Mouse (Mus musculus): ENCODE data around the gene Erbin. TPM values are rescaled to one million over a fixed set of nuclear protein-coding genes. Genes with fewer than 3 reads are reported as not detected.

The Erbin gene
- polyA plus RNA-seq, 1 experiment from 2014 or later: 7.1 TPM

DNA sequence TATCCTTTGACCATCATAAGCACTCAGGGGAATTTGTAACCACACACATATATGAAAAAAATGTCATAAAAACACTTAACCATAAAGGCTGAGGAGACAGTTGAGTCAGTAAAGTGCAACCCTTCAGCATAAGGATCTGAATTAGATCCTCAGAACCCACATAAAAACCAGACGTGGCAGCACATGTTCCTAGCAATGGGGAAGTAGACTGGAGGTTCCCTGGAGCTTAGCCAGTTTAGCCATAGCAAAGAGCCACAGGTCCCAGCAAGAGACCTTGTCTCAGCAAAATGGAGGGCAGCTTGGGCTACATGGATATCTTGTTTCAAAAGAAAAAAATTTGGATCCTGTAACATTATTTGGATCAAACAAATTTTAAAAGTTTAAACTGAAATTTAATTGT is 20.3 kb downstream of the Erbin start:
- Histone ChIP-seq H3K27ac (replicated peaks) (no peak overlapping the region), H3K4me3 (no peak overlapping the region), H3K27me3 (no peaks in the 10 kb centered on the region), H3K9me3 (no peaks in the 10 kb centered on the region), H3K9ac (no peak overlapping the region), H3K4me1 (replicated peaks) (no peaks in the 10 kb centered on the region), H3K4me2 (no peak overlapping the region), H3K36me3 (no peaks in the 10 kb centered on the region; the same call in 1 of the 2 replicates)
- no peak for ATAC-seq (ENCODE audit: low FRiP score, low read depth)
- WGBS: 85% methylated on average over 1 of the region's 1 CpGs

DNA sequence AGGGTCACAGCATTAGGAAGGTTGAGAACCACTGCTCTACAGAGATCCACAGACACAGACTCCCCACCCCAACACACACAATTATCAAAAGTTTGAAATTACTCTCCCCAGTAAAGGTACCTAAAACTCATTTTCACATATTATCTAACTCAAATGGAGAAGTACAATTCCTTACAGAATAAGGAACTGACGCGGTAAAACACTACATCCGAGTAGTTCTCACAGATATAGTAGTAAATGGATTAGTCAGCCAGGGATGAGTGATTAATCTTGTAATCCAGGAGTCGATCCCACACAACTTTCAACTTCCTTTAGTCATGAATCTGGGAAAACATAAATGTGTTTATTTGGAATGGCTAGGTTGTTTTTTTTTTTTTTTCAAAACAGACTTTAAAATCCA is 22.7 kb downstream of the Erbin start:
- 91% methylated on average over 4 of the region's 4 CpGs for WGBS

DNA sequence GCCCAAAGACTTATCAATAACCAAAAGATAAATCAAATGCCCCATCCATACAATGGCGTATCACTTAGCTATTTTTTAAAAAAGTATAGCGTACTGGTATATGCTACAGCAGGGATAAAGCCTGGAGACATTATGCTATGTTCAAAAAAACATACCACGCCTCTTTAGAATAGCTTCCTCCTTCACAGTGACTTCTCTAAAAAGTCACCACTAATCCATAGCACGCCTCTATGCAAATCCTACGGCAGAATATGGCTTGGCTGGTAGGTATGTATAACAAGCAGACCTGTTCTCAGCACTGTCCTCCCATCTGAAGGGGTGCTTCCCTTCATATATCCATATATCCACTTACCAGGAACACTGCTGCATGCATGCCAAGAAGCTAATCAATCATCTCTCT is 27.2 kb downstream of the Erbin start:
- Histone ChIP-seq H3K27ac (replicated peaks) (no peak overlapping the region), H3K9me3 (no peaks in the 10 kb centered on the region), H3K4me1 (replicated peaks) (peaks cover 6% of the 10 kb centered on the region), H3K36me3 (no peaks in the 10 kb centered on the region; the same call in 1 of the 2 replicates), H3K4me2 (no peak overlapping the region), H3K4me3 (no peak overlapping the region), H3K9ac (no peak overlapping the region), H3K27me3 (no peaks in the 10 kb centered on the region)
- ATAC-seq (ENCODE audit: low FRiP score, low read depth): no peak
- WGBS: 92% methylated on average over 5 of the region's 5 CpGs

More for the DNA sequence above, 22.7 kb downstream of the Erbin start:
- Histone ChIP-seq H3K27me3 (no peaks in the 10 kb centered on the region), H3K4me3 (no peak overlapping the region), H3K9ac (no peak overlapping the region), H3K4me1 (replicated peaks) (no peaks in the 10 kb centered on the region), H3K4me2 (no peak overlapping the region), H3K27ac (replicated peaks) (no peak overlapping the region), H3K36me3 (no peaks in the 10 kb centered on the region; the same call in 1 of the 2 replicates), H3K9me3 (no peaks in the 10 kb centered on the region)
- ATAC-seq (ENCODE audit: low FRiP score, low read depth): no peak

DNA sequence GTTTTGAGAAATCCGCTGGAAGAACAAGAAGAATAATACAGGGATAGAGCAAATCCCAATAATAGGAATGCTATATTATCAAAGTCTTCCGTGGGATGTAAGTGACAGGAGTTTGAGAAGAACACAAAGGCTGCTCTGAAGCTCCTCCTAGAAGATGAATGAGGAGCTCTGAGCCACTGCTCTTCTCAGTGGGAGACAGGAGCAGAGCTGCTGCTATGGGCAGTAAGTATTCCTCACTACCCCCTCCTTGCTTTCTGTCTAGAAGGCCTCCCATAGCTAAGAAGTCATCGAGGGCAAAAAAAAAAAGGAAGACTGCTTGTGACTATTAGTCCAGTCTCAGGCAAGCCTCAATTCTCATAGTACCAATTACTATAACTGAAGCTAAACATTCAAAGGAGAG is 30.3 kb downstream of the Erbin start:
- Histone ChIP-seq H3K36me3 (no peaks in the 10 kb centered on the region), H3K4me3 (no peak overlapping the region), H3K27me3 (no peaks in the 10 kb centered on the region), H3K4me1 (replicated peaks) (peaks cover 6% of the 10 kb centered on the region), H3K27ac (replicated peaks) (no peak overlapping the region), H3K9ac (no peak overlapping the region), H3K9me3 (no peaks in the 10 kb centered on the region), H3K4me2 (no peak overlapping the region)
- ATAC-seq (ENCODE audit: low FRiP score, low read depth): no peak
- WGBS: 21% methylated on average over 3 of the region's 3 CpGs

DNA sequence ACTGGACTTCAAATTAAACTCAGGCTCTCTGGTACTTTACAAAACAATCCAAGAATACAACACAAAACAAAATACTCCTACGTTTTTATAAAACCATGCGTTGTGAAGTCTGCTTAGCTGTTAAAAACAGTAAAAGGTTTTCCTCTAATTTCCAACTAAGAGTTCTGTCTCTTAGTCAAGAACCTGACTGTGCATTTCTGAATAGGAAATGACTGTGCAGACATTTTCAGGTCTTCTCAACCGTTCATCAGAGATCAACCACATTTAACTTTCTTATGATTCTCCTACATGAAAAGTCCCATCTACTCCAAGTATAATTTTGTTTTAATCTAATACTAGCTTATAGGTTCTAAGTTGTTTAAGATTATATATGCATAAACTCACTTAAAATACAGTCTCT is 33.8 kb downstream of the Erbin start:
- Histone ChIP-seq H3K4me3 (no peak overlapping the region), H3K4me1 (replicated peaks) (peaks cover 6% of the 10 kb centered on the region), H3K27me3 (no peaks in the 10 kb centered on the region), H3K9me3 (no peaks in the 10 kb centered on the region), H3K36me3 (no peaks in the 10 kb centered on the region), H3K9ac (no peak overlapping the region), H3K4me2 (no peak overlapping the region), H3K27ac (replicated peaks) (no peak overlapping the region)
- no peak for ATAC-seq (ENCODE audit: low FRiP score, low read depth)
- 86% methylated on average over 3 of the region's 3 CpGs for WGBS

DNA sequence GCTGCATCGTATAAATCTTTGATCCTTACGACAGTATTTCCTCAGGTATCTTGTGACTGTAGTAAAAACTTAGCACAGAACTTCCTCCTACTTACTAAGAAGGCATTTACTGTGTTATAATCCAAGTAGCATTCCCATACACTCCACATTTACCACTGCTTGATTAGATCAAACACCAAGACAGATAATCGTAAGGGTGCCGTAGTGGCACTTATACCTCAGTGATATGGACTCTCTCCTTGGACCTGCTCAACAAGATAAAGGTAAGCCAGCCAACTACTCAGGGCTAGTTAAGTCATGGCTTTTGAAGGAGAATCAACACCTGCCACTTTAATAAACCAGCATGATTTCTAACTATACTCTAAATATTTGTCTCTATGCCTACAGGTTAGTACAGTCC is 39.1 kb downstream of the Erbin start:
- Histone ChIP-seq H3K36me3 (0 out of 2 replicates have a peak, but pooled peaks cover 3% of the 10 kb centered on the region), H3K27ac (replicated peaks) (no peak overlapping the region), H3K4me2 (no peak overlapping the region), H3K9ac (no peak overlapping the region), H3K9me3 (no peaks in the 10 kb centered on the region), H3K4me1 (replicated peaks) (no peaks in the 10 kb centered on the region), H3K27me3 (no peaks in the 10 kb centered on the region), H3K4me3 (no peak overlapping the region)
- no peak for ATAC-seq (ENCODE audit: low FRiP score, low read depth)
- 93% methylated on average over 4 of the region's 4 CpGs for WGBS

DNA sequence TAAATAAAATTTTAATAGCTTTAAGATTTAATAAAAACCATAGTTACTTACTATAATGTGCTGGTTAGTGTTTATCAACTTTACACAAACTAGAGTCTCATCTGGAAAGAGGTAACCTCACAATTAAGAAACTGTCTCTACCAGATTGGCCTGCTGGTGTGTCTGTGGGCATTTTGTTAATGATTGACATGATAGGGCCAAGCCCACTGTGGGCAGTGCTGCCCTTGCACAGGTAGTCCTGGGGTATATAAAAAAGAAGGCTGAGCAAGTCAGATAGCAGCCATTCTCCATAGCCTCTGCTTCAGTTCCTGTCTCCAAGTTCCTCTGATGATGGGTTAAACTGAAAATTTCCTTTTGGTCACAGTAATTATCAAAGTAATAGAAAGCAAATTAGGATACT is 43.6 kb downstream of the Erbin start:
- H3K36me3 ChIP-seq: 0 out of 2 replicates have a peak, but pooled peaks cover 3% of the 10 kb centered on the region
- no peaks in the 10 kb centered on the region for H3K9me3 ChIP-seq
- H3K27ac ChIP-seq (replicated peaks): no peak overlapping the region
- H3K27me3 ChIP-seq: no peaks in the 10 kb centered on the region
- no peaks in the 10 kb centered on the region for H3K4me1 ChIP-seq (replicated peaks)
- H3K9ac ChIP-seq: no peak overlapping the region
- H3K4me3 ChIP-seq: no peak overlapping the region
- ATAC-seq (ENCODE audit: low FRiP score, low read depth): no peak
- no peak overlapping the region for H3K4me2 ChIP-seq

DNA sequence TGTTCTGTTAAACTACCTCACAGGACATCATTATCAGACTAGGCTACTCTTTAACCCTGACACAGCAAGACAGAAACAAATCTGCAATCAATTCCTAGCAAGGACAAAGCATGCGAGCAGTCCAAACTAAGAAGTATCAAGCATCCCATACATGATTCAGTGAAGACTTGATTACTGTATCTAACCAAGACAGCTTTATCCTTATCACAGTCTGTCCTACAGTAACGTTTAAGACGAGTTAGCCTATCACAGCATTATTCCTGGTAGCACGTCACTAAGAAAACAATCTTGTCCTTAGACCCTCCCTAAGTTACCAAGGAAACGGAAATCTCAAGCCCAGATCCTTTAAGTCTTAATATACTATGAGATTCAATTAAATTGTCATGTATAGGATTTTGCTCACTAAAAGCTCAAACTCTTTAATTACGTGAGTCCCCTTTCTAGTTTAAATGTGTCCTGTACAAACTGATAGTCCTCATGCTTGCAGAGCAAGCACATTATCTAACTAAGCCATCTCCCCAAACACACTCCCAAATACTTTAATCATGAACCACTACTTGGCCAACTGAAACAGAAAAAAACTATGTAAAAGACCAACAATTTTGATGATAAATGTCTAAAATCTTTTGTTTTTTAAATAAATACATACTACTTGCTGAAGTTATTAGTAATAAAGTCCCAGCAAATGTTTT is 44.3 kb downstream of the Erbin start:
- Histone ChIP-seq H3K4me3 (no peak overlapping the region), H3K27me3 (no peaks in the 10 kb centered on the region), H3K36me3 (0 out of 2 replicates have a peak, but pooled peaks cover 3% of the 10 kb centered on the region), H3K4me2 (no peak overlapping the region), H3K4me1 (replicated peaks) (no peaks in the 10 kb centered on the region), H3K9ac (no peak overlapping the region), H3K9me3 (no peaks in the 10 kb centered on the region), H3K27ac (replicated peaks) (no peak overlapping the region)
- WGBS: 83% methylated on average over 6 of the region's 6 CpGs
- no peak for ATAC-seq (ENCODE audit: low FRiP score, low read depth)

DNA sequence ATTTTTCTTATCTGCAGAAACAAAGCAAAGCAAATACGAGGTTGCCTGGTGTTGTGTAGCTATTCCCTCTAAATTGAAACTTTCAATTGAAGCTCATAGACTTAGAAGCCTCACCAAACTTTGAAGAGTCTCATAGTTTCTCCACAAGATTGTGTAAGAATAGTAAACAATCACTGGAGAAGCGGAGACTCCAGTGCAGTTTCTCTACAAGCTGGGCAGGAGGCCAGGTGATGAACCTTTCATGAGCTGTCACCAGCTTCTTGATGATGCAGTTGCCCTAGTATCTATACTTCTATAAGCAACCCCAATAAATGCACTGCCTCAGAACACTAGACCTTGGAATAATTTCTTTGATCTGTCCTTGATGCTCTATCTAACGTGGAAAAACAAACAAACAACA is 49.5 kb downstream of the Erbin start:
- 73% methylated on average over 3 of the region's 3 CpGs for WGBS
- no peak overlapping the region for H3K27ac ChIP-seq (replicated peaks)
- ATAC-seq (ENCODE audit: low FRiP score, low read depth): no peak
- H3K4me2 ChIP-seq: no peak overlapping the region
- H3K4me3 ChIP-seq: no peak overlapping the region
- H3K4me1 ChIP-seq (replicated peaks): no peaks in the 10 kb centered on the region
- H3K27me3 ChIP-seq: no peaks in the 10 kb centered on the region
- no peaks in the 10 kb centered on the region for H3K9me3 ChIP-seq
- peaks cover 4% of the 10 kb centered on the region; the same call in 1 of the 2 replicates for H3K36me3 ChIP-seq
- no peak overlapping the region for H3K9ac ChIP-seq

DNA sequence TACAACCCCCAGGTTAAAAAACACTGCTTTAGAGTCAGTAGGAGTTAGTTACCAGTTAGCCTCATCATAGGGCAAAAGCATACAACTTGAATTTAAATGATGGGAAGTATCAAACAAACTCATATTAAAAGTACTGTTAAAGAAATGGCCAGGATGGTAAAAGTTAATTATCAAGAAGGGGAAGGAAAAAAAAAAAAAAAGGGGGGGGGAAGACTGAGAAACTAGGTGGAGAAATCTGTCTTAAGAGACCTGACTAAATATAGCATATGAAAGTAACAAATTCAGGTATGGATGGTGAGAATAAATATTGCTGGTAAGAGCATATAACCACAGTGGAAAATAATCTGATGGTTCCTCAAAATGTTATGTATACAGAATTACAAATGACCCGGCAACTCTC is 50.2 kb downstream of the Erbin start:
- WGBS: 91% methylated on average over 1 of the region's 1 CpGs

DNA sequence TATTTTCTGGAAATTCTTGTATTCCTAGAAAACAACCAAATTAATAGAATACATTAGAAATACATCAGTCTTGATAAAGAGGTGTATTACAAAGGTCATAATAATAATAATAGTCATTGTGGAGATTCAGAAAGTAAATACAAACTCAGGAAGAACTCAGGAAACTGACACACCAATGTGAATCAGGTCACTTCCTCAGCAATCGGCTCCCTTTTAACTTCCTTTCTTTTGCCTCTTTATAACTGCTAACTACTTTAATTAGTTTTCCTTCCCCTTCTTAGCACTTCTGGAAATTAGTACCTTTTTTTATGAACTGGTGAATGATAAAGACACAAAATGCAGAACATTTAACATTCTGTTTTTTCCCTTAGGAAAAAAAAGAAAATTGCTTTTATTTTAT is 51.4 kb downstream of the Erbin start:
- no peak for ATAC-seq (ENCODE audit: low FRiP score, low read depth)
- Histone ChIP-seq H3K36me3 (peaks cover 5% of the 10 kb centered on the region; the same call in 1 of the 2 replicates), H3K9ac (no peak overlapping the region), H3K27ac (replicated peaks) (no peak overlapping the region), H3K4me1 (replicated peaks) (no peaks in the 10 kb centered on the region), H3K4me3 (no peak overlapping the region), H3K9me3 (no peaks in the 10 kb centered on the region), H3K27me3 (no peaks in the 10 kb centered on the region), H3K4me2 (no peak overlapping the region)
- WGBS: 68% methylated on average over 1 of the region's 1 CpGs

More for the DNA sequence above, 50.2 kb downstream of the Erbin start:
- Histone ChIP-seq H3K4me3 (no peak overlapping the region), H3K4me2 (no peak overlapping the region), H3K9me3 (no peaks in the 10 kb centered on the region), H3K27ac (replicated peaks) (no peak overlapping the region), H3K27me3 (no peaks in the 10 kb centered on the region), H3K9ac (no peak overlapping the region), H3K36me3 (peaks cover 5% of the 10 kb centered on the region; the same call in 1 of the 2 replicates), H3K4me1 (replicated peaks) (no peaks in the 10 kb centered on the region)
- no peak for ATAC-seq (ENCODE audit: low FRiP score, low read depth)

DNA sequence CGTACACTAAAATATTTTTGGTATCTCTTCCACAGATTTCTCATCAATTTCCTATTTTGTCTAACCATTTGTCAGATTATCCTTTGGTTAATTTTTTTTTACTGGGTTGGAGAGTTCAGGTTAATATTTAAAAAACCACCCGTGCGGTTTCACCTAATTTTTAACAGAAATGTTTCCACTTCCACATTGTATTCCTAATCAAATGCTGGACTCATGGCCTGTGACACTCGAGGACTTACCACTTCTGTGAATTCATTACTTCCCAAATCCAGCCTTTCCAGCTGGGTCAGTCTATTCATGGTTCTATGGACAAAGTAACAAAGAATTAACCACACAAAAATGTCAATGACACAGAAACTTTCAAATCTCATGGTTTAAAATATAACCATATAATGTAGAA is 58.3 kb downstream of the Erbin start:
- no peak for ATAC-seq (ENCODE audit: low FRiP score, low read depth)
- Histone ChIP-seq H3K4me3 (no peak overlapping the region), H3K4me1 (replicated peaks) (no peaks in the 10 kb centered on the region), H3K27me3 (no peaks in the 10 kb centered on the region), H3K4me2 (no peak overlapping the region), H3K9me3 (no peaks in the 10 kb centered on the region), H3K27ac (replicated peaks) (no peak overlapping the region), H3K36me3 (peaks cover 7% of the 10 kb centered on the region; the same call in 1 of the 2 replicates), H3K9ac (no peak overlapping the region)
- WGBS: 74% methylated on average over 4 of the region's 4 CpGs

DNA sequence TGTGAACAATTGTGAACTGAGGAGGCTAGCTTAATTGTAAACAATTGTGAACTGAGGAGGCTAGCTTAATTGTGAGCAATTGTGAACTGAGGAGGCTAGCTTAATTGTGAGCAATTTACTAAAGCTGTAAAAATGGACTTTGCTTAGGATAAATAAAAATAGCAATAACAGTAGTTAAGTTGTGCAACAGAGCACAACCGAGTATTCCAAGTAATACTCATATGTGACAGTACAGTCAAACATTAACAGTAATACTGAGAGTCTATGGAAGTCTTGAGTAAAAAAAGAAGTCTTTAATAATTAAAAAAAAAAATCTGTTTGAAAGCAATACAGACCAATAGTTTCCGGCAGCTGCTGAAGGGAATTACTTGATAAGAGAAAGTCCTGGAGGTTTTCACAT is 61.3 kb downstream of the Erbin start:
- 94% methylated on average over 2 of the region's 2 CpGs for WGBS
- no peak for ATAC-seq (ENCODE audit: low FRiP score, low read depth)
- H3K4me1 ChIP-seq (replicated peaks): no peaks in the 10 kb centered on the region

More for the DNA sequence above, 61.3 kb downstream of the Erbin start:
- Histone ChIP-seq H3K27me3 (no peaks in the 10 kb centered on the region), H3K4me2 (no peak overlapping the region), H3K9ac (no peak overlapping the region), H3K9me3 (no peaks in the 10 kb centered on the region), H3K36me3 (peaks cover 16% of the 10 kb centered on the region), H3K27ac (replicated peaks) (no peak overlapping the region), H3K4me3 (no peak overlapping the region)
